Mouse (Mus musculus) ovary, postnatal 36 days (tissue): ENCODE measurements around the gene Smg1.

ENCODE experiments used
- DNase-seq: peaks from one replicate; pipeline ENCODE4 v3.0.0; 2022; ENCODE audit warnings: low spot score, mixed read lengths

The Smg1 gene

GRCm38 (mm10) chr7:118141271-118141670, 102.2 kb downstream of the Smg1 start:
- DNase-seq, result no peak

- no peak for DNase-seq
Observed at GRCm38 (mm10) chr7:118135128-118135527, 108.3 kb downstream of the Smg1 start.

GRCm38 (mm10) chr7:118129430-118130041, 113.9 kb downstream of the Smg1 start, which contains the start of gene Arl6ip1:
TSS of gene Arl6ip1 (minus strand) at chr7:118129662.
- peak; percentile 94 for DNase-seq

- no peak for DNase-seq
Observed at GRCm38 (mm10) chr7:118128925-118129429, 114.5 kb downstream of the Smg1 start.

GRCm38 (mm10) chr7:118126219-118126875, 117.1 kb downstream of the Smg1 start:
- DNase-seq, result no peak

GRCm38 (mm10) chr7:118125736-118126135, 117.7 kb downstream of the Smg1 start:
- no peak for DNase-seq

GRCm38 (mm10) chr7:118123512-118124411, 119.7 kb downstream of the Smg1 start:
- no peak for DNase-seq

- no peak for DNase-seq
Observed at GRCm38 (mm10) chr7:118122235-118122634, 121.2 kb downstream of the Smg1 start.

GRCm38 (mm10) chr7:118120654-118121053, 122.8 kb downstream of the Smg1 start:
- no peak for DNase-seq

GRCm38 (mm10) chr7:118119946-118120345, 123.5 kb downstream of the Smg1 start:
- no peak for DNase-seq

- no peak for DNase-seq
Observed at GRCm38 (mm10) chr7:118119142-118119541, 124.3 kb downstream of the Smg1 start.

- no peak for DNase-seq
Observed at GRCm38 (mm10) chr7:118118426-118118825, 125.0 kb downstream of the Smg1 start.

GRCm38 (mm10) chr7:118117539-118118210, 125.8 kb downstream of the Smg1 start:
- no peak for DNase-seq

GRCm38 (mm10) chr7:118116787-118117538, 126.5 kb downstream of the Smg1 start:
- DNase-seq, result no peak

- peak; percentile 90 for DNase-seq
Observed at GRCm38 (mm10) chr7:118115877-118116568, 127.4 kb downstream of the Smg1 start, which contains the start of gene Rps15a. TSS of gene Rps15a (minus strand) at chr7:118116188.

- no peak for DNase-seq
Observed at GRCm38 (mm10) chr7:118115533-118115876, 128.0 kb downstream of the Smg1 start.

- no peak for DNase-seq
Observed at GRCm38 (mm10) chr7:118113541-118114297, 129.8 kb downstream of the Smg1 start.

- DNase-seq, result no peak
Observed at GRCm38 (mm10) chr7:118111128-118111527, 132.3 kb downstream of the Smg1 start.

- DNase-seq, result no peak
Observed at GRCm38 (mm10) chr7:118107671-118108070, 135.8 kb downstream of the Smg1 start.
